14 mouse cellular contexts compared by ENCODE assay signal in the genomic region with DNA sequence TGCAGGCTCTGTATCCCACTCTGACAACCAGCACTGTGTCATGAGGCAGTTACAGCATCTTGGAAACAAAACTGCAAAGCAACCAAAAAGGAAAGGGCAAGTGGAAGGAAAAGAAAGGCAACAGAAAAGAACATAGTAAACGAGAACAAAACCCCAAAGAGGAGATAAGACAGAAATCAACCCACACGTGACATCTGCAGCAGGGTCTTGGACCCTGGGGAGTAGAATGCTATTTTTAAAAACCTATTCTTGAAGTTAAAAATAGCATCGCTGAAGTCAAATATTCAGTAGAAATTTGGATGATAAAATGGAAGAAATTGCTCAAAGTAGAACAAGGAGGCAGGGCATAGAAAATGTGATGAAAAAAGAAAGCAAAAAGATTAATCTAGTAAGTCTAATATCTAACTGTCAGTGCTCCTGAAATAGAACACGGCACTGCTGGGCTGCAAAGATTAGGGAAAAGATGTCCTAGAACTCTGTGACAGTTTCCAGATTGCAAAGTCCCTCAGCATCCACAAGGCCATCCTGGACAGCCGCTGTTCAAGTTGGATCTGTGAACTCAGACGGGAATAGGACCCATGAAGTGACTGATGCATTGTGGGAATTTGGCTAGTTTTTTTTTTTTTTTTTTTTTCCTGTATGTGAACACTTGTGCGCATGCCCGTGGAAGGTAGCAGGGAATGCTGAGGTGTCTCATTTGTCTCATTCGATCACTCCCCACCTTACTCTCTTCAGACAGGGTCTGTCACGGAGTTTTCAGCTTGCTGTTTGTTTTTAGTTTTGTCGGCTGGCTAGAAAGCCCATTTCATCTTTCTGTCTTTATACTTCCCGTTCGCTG.
"Had no signal": no experiment of that assay in that cellular context is flagged by ENCODE, and none has a peak within 500 bp of the region (broad histone marks: within the 10 kb centered on the region; RNA-seq: fewer than 3 reads in every experiment).

No protein-coding gene starts in this region.

- H3K36me3 ChIP-seq: limb, embryonic 12.5 days; midbrain, embryonic 15.5 days; neural tube, embryonic 12.5 days had no signal

- DNase-seq: kidney, adult 9 months; kidney, postnatal 36 days; lung, adult 2 months; lung, postnatal 36 days; thymus, adult 18-20 months; thymus, postnatal 25 days had no signal

- H3K9ac ChIP-seq: limb, embryonic 12.5 days; liver, embryonic 14.5 days; midbrain, embryonic 15.5 days; neural tube, embryonic 12.5 days had no signal

- H3K27me3 ChIP-seq: limb, embryonic 12.5 days; midbrain, embryonic 15.5 days; neural tube, embryonic 12.5 days had no signal

- H3K27ac ChIP-seq: kidney, postnatal 0 days; limb, embryonic 12.5 days; liver, embryonic 14.5 days; midbrain, embryonic 15.5 days; neural tube, embryonic 12.5 days; stomach, postnatal 0 days had no signal

- H3K4me1 ChIP-seq: midbrain, embryonic 15.5 days; neural tube, embryonic 12.5 days had no signal

- H3K4me2 ChIP-seq: limb, embryonic 12.5 days; midbrain, embryonic 11.5 days; midbrain, embryonic 15.5 days; neural tube, embryonic 12.5 days had no signal

- H3K4me3 ChIP-seq: limb, embryonic 12.5 days; midbrain, embryonic 15.5 days; neural tube, embryonic 12.5 days had no signal

- H3K9me3 ChIP-seq: limb, embryonic 12.5 days; midbrain, embryonic 15.5 days; neural tube, embryonic 12.5 days had no signal

- ATAC-seq: lung, postnatal 0 days; midbrain, embryonic 15.5 days had no signal
